9 mouse cellular contexts compared by ENCODE assay signal in genomic region chr11:64800246-64801121, GRCm38 (mm10).
A peak's percentile ranks its signal among the peaks of the same experiment; 100 is the strongest.
DNase-seq lines count a peak whose midpoint lies in the region; ATAC-seq and TF ChIP-seq lines count a peak whose summit lies in the region.
"Had no signal": no experiment of that assay in that cellular context is flagged by ENCODE, and none has a peak within 500 bp of the region (broad histone marks: within the 10 kb centered on the region; RNA-seq: fewer than 3 reads in every experiment).

No protein-coding gene starts in this region.

- no peaks in the 10 kb centered on the region for H3K36me3 ChIP-seq in limb, embryonic 11.5 days (ENCODE audit: control insufficient read depth, insufficient read depth, low read length)
- no peaks in the 10 kb centered on the region for H3K36me3 ChIP-seq in midbrain, postnatal 0 days (ENCODE audit: insufficient read depth, low read length)

- TF ChIP-seq CTCF in midbrain, postnatal 0 days (IDR thresholded peaks at IDR 0.05) = no peak

- no peak overlapping the region for H3K9ac ChIP-seq in limb, embryonic 11.5 days (ENCODE audit: low read length)
- no peak overlapping the region for H3K9ac ChIP-seq in midbrain, postnatal 0 days (replicated peaks; ENCODE audit: low read length, poor library complexity, severe bottlenecking)

- peak; percentile 57; the same call in 1 of the 2 replicates for ATAC-seq in limb, embryonic 11.5 days (ENCODE audit: insufficient number of reproducible peaks, low FRiP score, low TSS enrichment, low read depth)
- ATAC-seq in midbrain, postnatal 0 days (ENCODE audit: low FRiP score) = no peak

- peak overlapping the region; percentile 35 for H3K4me2 ChIP-seq in limb, embryonic 11.5 days (ENCODE audit: low read depth, severe bottlenecking)
- H3K4me2 ChIP-seq in midbrain, postnatal 0 days (ENCODE audit: low read depth, low read length, poor library complexity, severe bottlenecking) = peak overlapping the region; percentile 34

- peak overlapping the region; percentile 75 for H3K27ac ChIP-seq in limb, embryonic 11.5 days (replicated peaks; ENCODE audit: low read depth, low read length)
- H3K27ac ChIP-seq in midbrain, postnatal 0 days (ENCODE audit: low read depth, low read length) = no peak overlapping the region

- H3K27me3 ChIP-seq in limb, embryonic 11.5 days (ENCODE audit: control insufficient read depth, insufficient read depth, low read length) = no peaks in the 10 kb centered on the region
- peaks cover 3% of the 10 kb centered on the region; the same call in 1 of the 2 replicates for H3K27me3 ChIP-seq in midbrain, postnatal 0 days (ENCODE audit: insufficient read depth, low read length)

- no peaks in the 10 kb centered on the region for H3K9me3 ChIP-seq in limb, embryonic 11.5 days (ENCODE audit: control insufficient read depth, low read length)
- no peaks in the 10 kb centered on the region for H3K9me3 ChIP-seq in midbrain, postnatal 0 days (ENCODE audit: low read length)

- H3K4me1 ChIP-seq in limb, embryonic 11.5 days (ENCODE audit: control insufficient read depth, insufficient read depth, low read length) = peaks cover 19% of the 10 kb centered on the region
- 0 out of 2 replicates have a peak, but pooled peaks cover 2% of the 10 kb centered on the region for H3K4me1 ChIP-seq in midbrain, postnatal 0 days (ENCODE audit: insufficient read depth, low read length)

- H3K4me3 ChIP-seq in limb, embryonic 11.5 days (ENCODE audit: low read depth, low read length) = no peak overlapping the region
- H3K4me3 ChIP-seq in midbrain, postnatal 0 days (ENCODE audit: low read depth, low read length) = no peak overlapping the region

- peak; percentile 12 for DNase-seq in MEL-GATA-1-ER (ENCODE audit: extremely low read depth, low read depth)
- DNase-seq in embryo, embryonic 11 days = peak; percentile 87
- peak; percentile 72 for DNase-seq in limb, embryonic 11.5 days (ENCODE audit: low spot score)
- no peak for DNase-seq in midbrain, postnatal 0 days (ENCODE audit: low spot score)
- DNase-seq in left cerebral cortex, adult 8-10 months (ENCODE audit: low spot score in 2 of 2) = no peak
- DNase-seq in urinary bladder, adult 18-20 months (ENCODE audit: low spot score in 2 of 2) = no peak
- DNase-seq in spleen, adult 18-20 months = no peak
- no peak for DNase-seq in ovary, postnatal 36 days (ENCODE audit: low spot score)
- DNase-seq: lung, postnatal 4 days had no signal

- 10% methylated on average over 21 of the region's 21 CpGs for WGBS in limb, embryonic 11.5 days
- 19% methylated on average over 21 of the region's 21 CpGs for WGBS in midbrain, postnatal 0 days

Comparison
In these comparisons a context has a peak if more than half of its experiments do, and no peak if none do; other contexts are left out.
1. DNase-seq: peak in MEL-GATA-1-ER (single experiment), embryo, embryonic 11 days (single experiment) and limb, embryonic 11.5 days (single experiment); none in midbrain, postnatal 0 days (single experiment), left cerebral cortex, adult 8-10 months (0 of 2), urinary bladder, adult 18-20 months (0 of 2), spleen, adult 18-20 months (0 of 2) and ovary, postnatal 36 days (single experiment).